Mouse (Mus musculus): Measurements from ENCODE around the gene Serpinb11. TPM values are rescaled to one million over a fixed set of nuclear protein-coding genes. Genes with fewer than 3 reads are reported as not detected.

Serpinb11 gene
- polyA plus RNA-seq (2015; fragmentation: Nextera tagmentation; extraction: Ambion mirVana): not detected in 2 replicates

DNA sequence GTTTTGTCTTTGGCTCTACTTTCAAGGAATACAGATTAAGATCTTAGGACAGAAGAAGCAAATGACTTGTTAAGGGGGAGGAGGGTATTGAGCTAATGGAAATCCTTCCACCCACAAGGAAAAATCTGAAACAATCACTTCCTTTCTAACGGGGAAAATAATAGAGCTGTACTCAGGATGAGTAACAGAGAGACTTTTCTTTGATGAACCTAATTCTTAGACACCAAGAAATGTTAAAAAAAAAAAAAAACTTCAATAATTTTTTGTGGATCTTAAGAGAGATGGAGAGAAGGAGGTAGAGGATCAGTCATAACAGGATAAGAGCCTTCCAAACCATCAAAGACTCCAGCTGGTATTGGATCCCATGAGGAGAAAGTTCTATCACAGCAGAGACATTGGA is at the start of gene Serpinb11:
Gene Serpinb11 (plus strand): TSS at position 301 of the 400 bp plus-strand sequence.

DNA sequence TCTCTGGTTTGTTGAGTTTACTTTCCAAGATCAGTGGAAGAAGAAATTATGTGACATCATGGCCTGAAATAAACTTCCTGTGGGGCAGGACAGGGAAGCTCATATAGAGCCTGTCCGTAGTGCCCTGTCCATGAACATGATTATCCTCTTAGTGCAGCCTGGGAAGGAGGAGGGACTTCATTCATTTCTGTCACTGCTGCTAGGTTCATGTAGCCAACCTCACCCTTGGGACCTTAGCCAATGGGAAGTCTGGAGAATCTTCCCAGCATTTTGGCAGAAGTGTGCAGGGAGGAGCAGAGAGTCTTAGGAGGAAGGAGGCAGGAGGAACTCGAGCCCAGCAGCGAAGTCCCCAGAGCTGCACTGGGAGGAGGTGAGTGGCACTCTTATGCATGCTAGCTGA is 38.4 kb downstream of the Serpinb11 start, which contains the start of gene Serpinb7:
Gene Serpinb7 (plus strand): TSS at position 301 of the 400 bp plus-strand sequence.

Other genes with a start within 250 kb of the Serpinb11 start
- not detected in 2 replicates for gene Serpinb3b, start 82.8 kb upstream of the Serpinb11 start, polyA plus RNA-seq (2015; fragmentation: Nextera tagmentation; extraction: Ambion mirVana)
- not detected in 2 replicates for gene Serpinb3c, start 82.8 kb upstream of the Serpinb11 start, polyA plus RNA-seq (2015; fragmentation: Nextera tagmentation; extraction: Ambion mirVana)
- gene Serpinb7, start 38.5 kb downstream of the Serpinb11 start, polyA plus RNA-seq (2015; fragmentation: Nextera tagmentation; extraction: Ambion mirVana): 0.43 and 0.44 TPM in 2 replicates
- not detected in 2 replicates for gene Serpinb2, start 150.2 kb downstream of the Serpinb11 start, polyA plus RNA-seq (2015; fragmentation: Nextera tagmentation; extraction: Ambion mirVana)
- gene Serpinb8, start 228.8 kb downstream of the Serpinb11 start, polyA plus RNA-seq (2015; fragmentation: Nextera tagmentation; extraction: Ambion mirVana): 0.27 and 1.4 TPM in 2 replicates